25 mouse cellular contexts compared by ENCODE assay signal in genomic region chrX:166565983-166566382, GRCm38 (mm10). TPM values are rescaled to one million over a fixed set of nuclear protein-coding genes. Genes with fewer than 3 reads are reported as not detected.
"Had no signal": no experiment of that assay in that cellular context is flagged by ENCODE, and none has a peak within 500 bp of the region (broad histone marks: within the 10 kb centered on the region; RNA-seq: fewer than 3 reads in every experiment).

No protein-coding gene starts in this region.

- H3K27ac ChIP-seq: layer of hippocampus, adult 2 months; limb, embryonic 10.5 days; liver, embryonic 12.5 days; liver, embryonic 15.5 days; lung, embryonic 15.5 days; midbrain, embryonic 10.5 days; midbrain, embryonic 13.5 days; neural tube, embryonic 13.5 days; stomach, embryonic 15.5 days had no signal

- ATAC-seq: liver, embryonic 12.5 days; midbrain, embryonic 13.5 days; midbrain, embryonic 16.5 days had no signal

- DNase-seq: kidney, adult 18-20 months; kidney, postnatal 10 days; layer of hippocampus, adult 9-11 months; liver; lung, adult 18-20 months; lung, postnatal 10 days; lung, postnatal 36 days; retina, postnatal 1 day; right cerebral cortex, postnatal 25 days; spleen, adult 18-20 months; thymus, adult 18-20 months; thymus, postnatal 4 days had no signal

- H3K27me3 ChIP-seq: liver, embryonic 12.5 days; liver, embryonic 15.5 days; lung, embryonic 15.5 days; midbrain, embryonic 13.5 days; stomach, embryonic 15.5 days had no signal

- H3K9ac ChIP-seq: limb, embryonic 13.5 days; liver, embryonic 12.5 days; liver, embryonic 15.5 days; lung, embryonic 15.5 days; midbrain, embryonic 13.5 days; neural tube, embryonic 13.5 days; stomach, embryonic 15.5 days had no signal

- H3K4me1 ChIP-seq: limb, embryonic 10.5 days; limb, embryonic 13.5 days; liver, embryonic 12.5 days; liver, embryonic 15.5 days; lung, embryonic 15.5 days; megakaryocyte, embryonic 14.5 days; midbrain, embryonic 10.5 days; midbrain, embryonic 13.5 days; neural tube, embryonic 13.5 days; stomach, embryonic 15.5 days had no signal

- H3K4me3 ChIP-seq: layer of hippocampus, adult 2 months; limb, embryonic 10.5 days; limb, embryonic 13.5 days; liver, embryonic 12.5 days; liver, embryonic 15.5 days; lung, embryonic 15.5 days; megakaryocyte, embryonic 14.5 days; midbrain, embryonic 10.5 days; midbrain, embryonic 13.5 days; myocyte; neural tube, embryonic 13.5 days; stomach, embryonic 15.5 days had no signal

- H3K36me3 ChIP-seq: limb, embryonic 10.5 days; limb, embryonic 13.5 days; liver, embryonic 12.5 days; liver, embryonic 15.5 days; lung, embryonic 15.5 days; midbrain, embryonic 10.5 days; midbrain, embryonic 13.5 days; neural tube, embryonic 13.5 days; stomach, embryonic 15.5 days had no signal

- H3K4me2 ChIP-seq: limb, embryonic 13.5 days; liver, embryonic 12.5 days; liver, embryonic 15.5 days; lung, embryonic 15.5 days; midbrain, embryonic 13.5 days; neural tube, embryonic 13.5 days; stomach, embryonic 15.5 days had no signal

- H3K9me3 ChIP-seq: limb, embryonic 10.5 days; limb, embryonic 13.5 days; liver, embryonic 12.5 days; liver, embryonic 15.5 days; lung, embryonic 15.5 days; midbrain, embryonic 10.5 days; midbrain, embryonic 13.5 days; neural tube, embryonic 13.5 days; stomach, embryonic 15.5 days had no signal

RNA-seq across cellular contexts. Expression of gene Egfl6, which starts 19.5 kb away (rescaled TPM):
- polyA plus RNA-seq: myocyte had no signal
